Mouse (Mus musculus): Measurements from ENCODE around the gene Snd1.

The Snd1 gene

GRCm38 (mm10) chr6:28705384-28706107, 230.6 kb downstream of the Snd1 start:
- no peak for DNase-seq (ENCODE audit: low spot score in 2 of 2)

DNA sequence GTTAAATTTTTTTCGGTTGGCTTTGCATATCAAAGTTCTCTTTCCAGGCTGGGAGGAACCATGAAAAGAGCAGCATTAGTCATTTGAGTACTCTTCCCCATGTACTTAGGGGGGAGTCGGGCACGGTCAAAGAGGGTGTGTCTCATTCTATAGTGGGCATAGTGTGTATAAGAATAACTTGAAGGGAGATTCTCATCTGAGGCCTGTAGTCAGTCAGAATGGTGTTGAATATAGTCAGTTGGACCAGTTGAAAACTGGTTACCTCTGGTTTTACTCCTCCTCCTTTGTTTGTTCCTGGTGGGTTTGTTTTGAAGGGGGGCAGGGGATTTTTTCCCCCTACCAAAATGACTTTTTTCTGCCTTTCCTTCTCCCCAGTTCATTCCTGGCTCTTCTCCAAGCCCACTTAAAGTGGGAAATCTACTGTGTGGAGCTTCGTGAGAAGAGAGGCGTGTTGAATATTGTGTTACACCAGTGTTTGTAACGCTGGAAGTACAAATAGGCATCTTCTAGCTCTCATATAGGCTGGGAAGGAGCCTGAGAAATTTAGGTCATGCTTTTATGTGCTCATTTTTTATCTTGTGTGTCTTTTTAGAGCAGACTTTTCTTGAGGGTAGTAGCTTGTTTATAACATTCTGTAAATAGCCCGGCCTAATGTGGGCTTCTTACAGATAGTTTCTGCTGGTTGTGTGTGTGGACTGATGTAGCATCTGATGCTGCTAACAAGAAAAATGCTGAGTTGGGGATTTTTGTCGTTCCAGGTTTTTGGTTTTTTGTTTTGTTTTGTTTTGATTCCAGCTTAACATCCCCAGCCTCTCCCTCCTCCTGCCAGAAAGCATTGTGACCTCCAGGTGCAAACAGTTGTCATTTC, 231.4 kb downstream of the Snd1 start:
- no peak for DNase-seq (ENCODE audit: low spot score in 2 of 2)

GRCm38 (mm10) chr6:28706976-28707592, 232.1 kb downstream of the Snd1 start:
- DNase-seq (ENCODE audit: low spot score in 2 of 2) = peak in 1 of 2 experiments; percentile 8

DNA sequence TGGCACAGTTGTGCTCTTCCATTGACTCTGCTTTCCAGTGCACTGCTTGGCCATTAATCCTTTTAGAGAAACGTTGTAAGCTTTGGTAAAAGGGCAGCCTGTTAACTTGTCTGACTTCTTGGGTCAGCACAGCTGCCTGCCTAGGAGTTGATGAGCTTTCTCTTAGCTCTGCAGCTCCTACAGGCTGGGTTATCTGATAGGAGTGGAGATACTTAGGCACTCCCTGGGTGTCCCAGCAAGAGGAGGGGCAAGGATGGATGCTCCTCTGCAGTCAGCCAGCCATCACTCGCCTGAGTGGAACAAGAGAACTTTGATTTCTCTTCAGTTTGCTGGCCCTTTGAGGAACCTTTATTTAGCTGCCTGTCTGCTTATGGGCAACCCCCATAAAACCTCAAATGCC, 235.1 kb downstream of the Snd1 start:
- no peak for DNase-seq (ENCODE audit: low spot score in 2 of 2)

- no peak for DNase-seq (ENCODE audit: low spot score in 2 of 2)
Measured at GRCm38 (mm10) chr6:28717203-28717844, 242.4 kb downstream of the Snd1 start.

GRCm38 (mm10) chr6:28717845-28718237, 242.9 kb downstream of the Snd1 start:
- no peak for DNase-seq (ENCODE audit: low spot score in 2 of 2)

DNA sequence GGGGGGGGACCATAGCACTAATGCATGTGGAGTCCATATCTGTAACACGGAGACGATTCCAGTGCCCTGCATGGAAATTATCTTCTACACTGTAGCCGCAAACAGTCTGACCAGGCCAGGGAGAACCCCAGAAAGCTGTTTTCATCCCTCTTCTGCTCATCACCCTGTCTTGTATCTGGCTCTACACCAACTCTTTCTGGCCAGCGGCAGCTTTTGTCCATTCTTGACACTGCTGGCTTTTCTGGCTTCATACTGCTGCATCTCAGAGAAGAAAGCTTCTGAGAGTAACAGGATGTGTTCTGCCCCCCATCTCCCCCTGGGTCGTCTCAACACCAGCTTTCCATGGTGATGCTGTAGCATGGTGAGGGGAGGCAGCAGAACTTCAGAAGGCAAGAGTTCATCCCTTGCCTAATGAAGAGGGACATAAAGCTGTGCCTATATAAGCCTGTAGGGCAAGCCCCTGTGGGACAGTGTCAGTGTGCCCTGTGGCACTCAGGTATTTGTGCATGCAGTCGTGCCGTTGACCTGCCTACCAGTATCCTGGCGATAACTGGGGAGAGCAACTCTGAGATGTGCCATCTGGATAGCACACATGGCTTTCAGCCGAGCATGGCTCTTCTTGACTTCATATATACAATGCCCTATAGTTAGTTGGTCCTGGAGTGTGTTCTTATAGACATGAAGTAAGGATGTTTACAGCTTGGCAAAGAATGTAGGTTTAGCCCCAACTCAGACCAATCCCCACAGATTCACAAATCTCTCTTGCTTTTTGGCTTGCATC, 245.6 kb downstream of the Snd1 start:
- no peak for DNase-seq (ENCODE audit: low spot score in 2 of 2)

GRCm38 (mm10) chr6:28723059-28723458, 248.1 kb downstream of the Snd1 start:
- DNase-seq (ENCODE audit: low spot score in 2 of 2) = no peak

GRCm38 (mm10) chr6:28724776-28725175, 249.8 kb downstream of the Snd1 start:
- no peak for DNase-seq (ENCODE audit: low spot score in 2 of 2)

- DNase-seq (ENCODE audit: low spot score in 2 of 2) = no peak
Measured at GRCm38 (mm10) chr6:28729236-28729635, 254.3 kb downstream of the Snd1 start.

GRCm38 (mm10) chr6:28729649-28730048, 254.7 kb downstream of the Snd1 start:
- no peak for DNase-seq (ENCODE audit: low spot score in 2 of 2)

DNA sequence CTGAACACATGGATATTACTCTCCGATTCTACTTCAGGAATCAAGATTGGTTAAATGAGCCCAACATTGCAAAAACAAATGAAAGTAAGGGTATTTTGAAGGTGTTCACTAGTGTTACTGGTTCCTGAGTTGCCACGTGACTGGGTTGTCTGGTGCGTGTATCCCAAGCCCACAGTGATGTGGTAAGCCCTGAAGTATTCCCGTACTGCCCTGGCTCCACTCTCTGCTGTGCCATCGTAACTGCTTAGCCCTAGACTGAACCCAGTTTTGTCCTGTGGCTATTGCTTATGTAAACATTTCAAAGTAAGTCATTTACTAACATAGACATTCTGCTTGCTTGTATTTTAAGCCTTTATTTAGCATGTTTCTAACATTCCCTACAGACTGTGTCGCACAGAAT, 256.3 kb downstream of the Snd1 start:
- no peak for DNase-seq (ENCODE audit: low spot score in 2 of 2)

DNA sequence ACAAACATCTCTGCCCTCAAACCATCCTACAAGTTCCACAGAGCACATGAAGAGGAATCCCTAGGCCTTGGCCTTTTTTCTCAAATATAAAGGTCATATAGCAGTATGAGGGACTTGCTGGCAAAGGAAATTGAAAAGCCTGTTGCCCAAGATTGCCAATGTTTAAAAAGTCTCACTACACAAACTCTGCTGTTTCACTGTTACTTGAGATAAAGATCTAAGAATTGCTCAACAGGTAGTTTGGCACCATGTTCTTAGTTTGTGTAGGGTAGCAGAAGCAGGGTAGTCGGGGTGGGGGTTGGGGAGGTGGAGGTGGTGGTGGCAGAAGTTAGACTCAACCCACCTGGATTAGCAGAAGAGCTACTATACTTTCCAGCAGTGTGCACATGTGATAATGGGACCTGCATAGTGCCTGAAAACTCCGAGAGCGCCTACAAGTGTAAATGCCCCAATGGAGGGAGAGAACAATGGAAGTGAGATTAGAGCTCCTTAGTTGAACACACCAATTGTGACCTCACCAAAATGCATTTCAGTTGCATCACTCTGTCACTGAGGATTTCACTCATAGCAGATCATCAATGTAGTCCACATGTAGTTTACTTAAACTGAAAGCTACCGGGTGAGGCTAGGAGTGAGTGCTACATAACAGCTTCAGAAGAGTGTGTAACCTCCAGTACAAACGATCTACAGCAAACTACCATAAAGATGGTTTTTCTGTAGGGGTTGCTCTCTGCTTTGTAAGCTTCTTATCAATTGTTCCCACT, 259.1 kb downstream of the Snd1 start:
- no peak for DNase-seq (ENCODE audit: low spot score in 2 of 2)

DNA sequence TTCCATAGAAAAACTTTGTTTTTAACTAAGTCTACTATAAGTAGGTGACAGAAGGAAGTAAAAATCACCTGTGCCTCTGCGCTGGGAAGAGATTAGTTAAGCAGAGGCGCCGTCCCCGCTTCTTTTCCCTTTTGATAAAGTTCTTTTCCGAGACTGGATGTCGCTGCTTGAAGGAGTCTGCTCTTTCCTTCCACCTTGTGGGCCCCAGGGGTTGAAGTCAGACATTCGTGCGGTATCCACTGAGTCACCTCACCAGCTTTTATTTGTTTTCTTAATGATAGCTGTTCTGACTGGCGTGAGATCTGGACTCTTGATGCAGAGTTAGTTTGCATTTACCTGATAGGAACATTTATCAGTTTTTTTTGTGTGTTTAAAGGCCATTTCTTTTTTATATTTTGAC, 260.2 kb downstream of the Snd1 start:
- no peak for DNase-seq (ENCODE audit: low spot score in 2 of 2)

DNA sequence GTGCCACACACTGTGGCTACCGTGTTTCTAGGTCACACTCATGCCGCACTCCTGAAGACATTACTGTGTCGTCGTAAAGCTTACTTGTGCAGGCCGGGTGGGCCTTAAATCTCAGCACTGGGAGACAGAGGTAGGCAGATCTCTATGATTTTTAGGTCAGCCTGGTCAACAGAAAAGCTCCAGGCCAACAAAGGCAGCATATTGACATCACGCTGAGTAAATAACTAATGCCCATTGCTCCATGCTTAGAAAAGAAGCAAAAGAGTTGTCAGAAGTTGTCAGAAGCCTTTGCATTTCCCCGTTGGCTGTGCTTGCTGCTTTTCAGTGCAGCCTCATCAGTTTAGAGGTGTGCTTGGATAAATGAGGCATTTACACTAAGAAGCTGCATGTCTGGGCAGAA, 261.7 kb downstream of the Snd1 start:
- no peak for DNase-seq (ENCODE audit: low spot score in 2 of 2)

GRCm38 (mm10) chr6:28737601-28738000, 262.7 kb downstream of the Snd1 start:
- DNase-seq (ENCODE audit: low spot score in 2 of 2) = no peak

DNA sequence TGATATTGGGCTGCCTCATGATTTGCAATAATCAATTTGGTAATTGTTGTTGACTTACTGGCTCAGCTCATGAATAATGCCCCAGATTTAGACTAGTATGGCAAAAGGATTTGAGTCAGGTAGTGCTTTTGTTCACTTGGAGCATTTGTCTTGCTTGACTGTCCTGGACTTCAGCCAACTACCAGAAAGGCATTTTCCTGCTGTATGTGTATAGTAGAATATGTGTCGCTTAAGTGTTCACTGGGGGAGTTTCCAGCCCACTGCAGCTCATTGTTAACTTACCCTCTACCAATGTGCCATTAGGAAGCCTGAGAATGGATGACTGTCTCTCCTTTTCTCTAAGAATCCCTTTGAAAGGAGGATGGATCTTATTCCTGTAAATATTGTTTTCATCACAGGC, 268.6 kb downstream of the Snd1 start:
- DNase-seq (ENCODE audit: low spot score in 2 of 2) = no peak

- no peak for DNase-seq (ENCODE audit: low spot score in 2 of 2)
Measured at GRCm38 (mm10) chr6:28745864-28746263, 270.9 kb downstream of the Snd1 start.

DNA sequence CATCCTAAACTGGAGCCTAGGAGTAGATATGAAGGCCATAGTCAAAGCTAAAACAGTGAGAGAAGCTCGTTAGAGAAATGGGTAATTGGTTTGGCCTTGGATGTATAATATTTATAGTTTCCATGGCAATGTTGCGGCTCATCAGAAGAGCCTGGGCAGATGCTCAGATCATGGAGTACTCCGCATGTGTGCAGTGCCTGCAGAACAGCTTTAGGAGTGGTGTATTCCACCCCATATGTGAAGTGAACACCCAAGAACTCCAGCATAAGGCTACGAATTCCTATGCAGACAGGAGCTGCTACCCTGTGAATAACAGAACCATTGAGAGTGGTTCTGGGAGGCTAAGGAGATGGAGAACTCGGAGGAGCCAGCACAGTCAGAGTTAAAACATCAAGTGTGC, 272.1 kb downstream of the Snd1 start:
- no peak for DNase-seq (ENCODE audit: low spot score in 2 of 2)

DNA sequence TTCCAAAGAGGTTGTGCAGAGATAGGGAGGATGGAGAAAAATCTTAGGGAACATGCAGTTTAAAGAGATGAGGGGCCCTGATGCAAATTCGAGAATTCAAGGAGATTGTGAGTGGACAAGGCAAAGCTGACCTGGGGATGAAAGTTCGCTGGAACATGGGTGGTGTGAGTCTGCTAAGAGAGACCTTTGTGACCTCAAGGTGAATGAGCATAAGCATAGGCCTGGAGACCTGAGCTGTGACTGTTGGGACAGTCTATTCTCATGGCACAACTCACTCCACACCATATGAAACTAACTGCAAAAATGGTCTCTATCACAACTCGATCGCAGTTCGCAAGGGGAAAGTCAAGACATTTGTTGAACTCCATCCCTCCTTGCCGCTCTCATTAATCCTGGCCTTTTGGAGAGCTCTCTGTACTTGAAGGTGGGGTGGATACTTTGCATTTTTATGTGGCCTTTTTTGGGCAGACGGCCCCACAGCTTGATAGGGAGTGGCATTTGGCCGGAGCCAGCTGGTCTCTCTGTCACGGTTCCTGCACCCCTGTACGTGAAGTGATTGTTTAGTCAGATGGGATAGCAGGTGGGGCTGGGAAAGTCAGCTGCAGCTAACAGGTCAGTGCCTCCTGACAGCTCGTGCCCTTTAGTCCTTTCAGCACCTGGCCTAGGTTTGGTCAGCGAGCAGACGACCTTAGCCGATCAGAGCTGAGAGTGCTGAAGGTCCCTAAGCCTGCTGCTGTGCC, 273.2 kb downstream of the Snd1 start:
- DNase-seq (ENCODE audit: low spot score in 2 of 2) = no peak

All from spleen, postnatal 14 days (tissue).